Mouse (Mus musculus) cerebral cortex, adult 2 months (tissue): ENCODE data around the gene Rock2.

Experiments
- WGBS: fragments of 180-500 bp; shearing (Covaris S2); methylation state at CpG from one replicate; pipeline ENCODE4 v1.1.7; 2018; 5-methylcytosine and 5-hydroxymethylcytosine counted together

The Rock2 gene

DNA sequence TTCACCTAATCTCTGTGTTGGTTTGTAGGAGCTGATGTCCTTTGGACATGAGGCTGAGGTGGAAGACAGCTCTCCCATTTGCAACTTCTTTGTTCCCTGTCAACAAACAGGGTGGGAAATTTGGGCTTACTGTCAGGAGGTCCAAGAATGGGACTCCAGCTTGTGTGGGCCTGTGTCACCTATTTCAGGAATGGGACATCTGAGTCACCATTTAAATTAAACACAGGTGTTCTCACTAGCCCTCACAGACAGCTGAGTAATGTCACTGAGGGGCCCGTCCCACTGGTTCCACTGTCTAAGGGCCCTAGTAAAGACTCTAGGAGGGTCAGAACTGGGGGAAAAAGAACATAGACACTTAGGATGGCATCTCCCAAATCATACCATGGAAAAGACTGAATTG lies 22.7 kb upstream of the Rock2 start:
- 88% methylated on average over 1 of the region's 1 CpGs for WGBS

DNA sequence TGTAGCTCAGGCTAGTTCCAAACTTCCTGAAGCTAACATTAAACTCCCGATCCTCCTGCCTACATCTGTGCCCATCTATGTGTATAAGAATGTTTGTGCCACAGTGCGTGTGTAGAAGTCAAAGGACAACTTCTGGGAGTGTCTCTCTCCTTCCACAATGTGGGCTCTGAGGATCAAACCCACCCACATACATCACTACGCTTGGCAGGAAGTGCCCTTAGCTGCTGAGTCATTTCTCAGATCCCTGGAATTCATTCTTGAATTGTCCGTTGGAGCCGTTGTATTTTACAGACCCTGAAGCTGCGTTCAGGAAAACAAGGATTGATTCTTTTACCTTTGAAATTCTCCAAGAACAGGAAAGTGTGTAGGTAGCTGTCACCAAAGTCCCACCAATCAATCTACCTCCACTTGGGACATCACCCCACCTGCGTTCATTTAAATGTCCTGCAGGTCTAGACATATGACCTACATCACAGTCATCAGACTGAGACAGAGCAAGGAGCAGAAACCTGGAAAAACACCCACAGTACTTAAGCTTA lies 21.7 kb upstream of the Rock2 start:
- 50% methylated on average over 7 of the region's 7 CpGs for WGBS

DNA sequence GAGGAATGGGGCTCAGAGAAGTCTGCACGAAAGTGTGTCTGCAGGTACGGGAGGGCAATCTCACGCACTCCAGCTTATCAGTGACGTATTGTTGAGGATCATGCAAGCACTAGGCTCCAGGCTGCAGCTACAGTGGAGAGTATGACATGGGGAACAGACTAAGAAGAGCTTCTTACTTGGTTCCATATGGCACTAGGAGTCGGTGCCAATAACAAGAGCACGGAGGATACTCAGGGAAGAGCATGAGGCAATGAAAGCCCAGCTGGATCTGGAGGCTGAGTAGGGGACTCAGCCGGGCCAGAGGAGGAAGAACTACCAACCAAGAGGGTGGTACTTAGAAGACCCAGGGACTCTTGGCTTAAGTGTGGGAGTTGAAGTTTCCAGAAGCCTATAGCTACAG lies 21.1 kb upstream of the Rock2 start:
- WGBS: 60% methylated on average over 7 of the region's 7 CpGs

DNA sequence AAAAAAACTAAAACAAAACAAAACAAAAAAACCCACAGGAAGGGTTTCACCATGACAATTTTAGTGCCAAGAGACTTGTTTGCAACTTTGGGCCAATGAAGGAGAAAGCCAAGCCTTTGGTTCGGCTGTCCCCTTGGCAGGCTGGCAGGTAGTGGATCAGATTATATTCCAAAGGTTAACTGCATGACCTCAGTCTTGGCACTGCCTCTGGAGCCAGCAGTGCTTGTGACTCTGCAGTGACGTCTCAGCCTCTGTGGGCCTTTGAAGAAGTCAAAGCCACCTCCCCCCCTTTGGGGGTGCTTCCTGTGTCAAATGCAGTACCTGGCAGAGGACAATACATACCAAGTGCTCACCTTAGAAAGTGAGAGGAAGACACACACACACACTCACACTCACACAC lies 20.6 kb upstream of the Rock2 start:
- WGBS: 37% methylated on average over 2 of the region's 2 CpGs

DNA sequence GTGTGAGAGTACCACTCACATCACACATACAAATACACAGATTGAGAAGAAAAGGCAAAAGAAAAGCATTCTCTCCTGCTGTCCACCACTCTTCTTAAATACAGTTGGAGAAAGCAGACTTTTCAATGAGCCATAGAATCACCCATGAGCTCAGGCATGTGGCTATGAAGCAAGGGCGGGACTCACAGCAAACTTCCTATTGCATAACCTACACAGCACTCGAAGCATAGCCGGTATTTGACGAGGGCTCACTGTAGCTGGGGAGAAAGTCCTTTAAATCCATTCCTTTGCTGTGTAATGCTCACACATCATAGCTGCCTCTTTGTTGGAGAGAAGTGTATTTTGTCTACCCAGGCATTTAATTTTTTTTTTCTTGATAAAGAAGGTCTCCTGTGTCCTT lies 19.4 kb upstream of the Rock2 start:
- WGBS: 32% methylated on average over 4 of the region's 4 CpGs

DNA sequence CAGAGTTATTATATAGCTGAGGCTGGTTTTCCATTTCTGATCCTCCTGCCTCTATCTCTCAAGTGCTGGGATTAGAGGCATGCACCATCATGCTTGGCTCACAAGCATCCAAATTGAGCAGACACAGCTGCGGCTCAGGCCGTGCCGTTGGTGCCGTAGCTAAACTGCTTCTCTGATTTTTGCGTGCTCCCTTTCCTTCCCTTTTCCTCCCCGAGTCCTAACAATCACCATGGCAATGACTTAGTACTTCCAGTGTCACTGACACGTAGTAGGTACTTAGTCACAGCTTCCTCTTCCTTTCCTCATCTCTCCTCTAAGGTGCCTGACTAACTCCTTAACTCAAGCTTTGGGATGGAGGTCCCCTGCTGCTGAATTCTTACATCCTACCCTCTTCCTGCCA lies 19.0 kb upstream of the Rock2 start:
- 57% methylated on average over 7 of the region's 7 CpGs for WGBS

DNA sequence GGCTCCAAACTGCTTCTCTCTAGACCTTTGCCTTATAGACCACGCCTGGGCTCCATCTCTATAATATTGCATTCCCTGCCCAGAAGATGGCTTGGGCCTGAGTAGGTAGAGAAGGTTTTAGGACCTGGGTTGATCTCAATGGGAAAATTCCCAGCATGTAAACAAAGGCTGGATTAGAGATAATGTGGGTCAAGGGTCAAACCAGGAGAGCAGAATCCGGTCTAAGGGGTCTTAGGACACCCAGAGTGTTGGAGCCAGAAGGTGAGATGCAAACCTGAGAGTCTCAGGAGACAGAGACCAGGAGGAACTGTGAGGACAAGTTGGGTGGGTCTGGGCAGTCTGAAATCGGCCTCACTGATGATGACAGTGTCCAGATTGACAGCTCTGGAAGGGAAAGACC lies 18.0 kb upstream of the Rock2 start:
- 55% methylated on average over 3 of the region's 3 CpGs for WGBS

DNA sequence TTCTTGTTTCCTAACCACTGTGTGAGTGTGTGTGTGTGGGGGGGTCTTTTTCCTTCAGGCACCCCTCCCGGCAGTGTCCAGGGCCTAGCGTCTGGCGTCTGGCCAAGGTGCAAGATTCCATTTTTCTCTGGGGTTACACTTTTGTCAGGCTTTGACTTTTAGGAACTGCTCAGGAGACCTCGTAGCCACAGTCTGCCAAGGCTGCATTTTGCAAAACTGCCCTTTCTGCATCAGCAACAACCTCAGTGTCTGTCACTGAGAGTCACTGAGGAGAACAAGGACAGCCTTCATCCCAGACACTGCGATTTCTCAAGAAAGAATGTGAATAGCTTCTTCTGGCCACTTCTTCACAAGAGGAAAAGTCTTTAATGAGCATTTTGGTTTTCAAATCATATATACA lies 17.6 kb upstream of the Rock2 start:
- WGBS: 55% methylated on average over 5 of the region's 5 CpGs

DNA sequence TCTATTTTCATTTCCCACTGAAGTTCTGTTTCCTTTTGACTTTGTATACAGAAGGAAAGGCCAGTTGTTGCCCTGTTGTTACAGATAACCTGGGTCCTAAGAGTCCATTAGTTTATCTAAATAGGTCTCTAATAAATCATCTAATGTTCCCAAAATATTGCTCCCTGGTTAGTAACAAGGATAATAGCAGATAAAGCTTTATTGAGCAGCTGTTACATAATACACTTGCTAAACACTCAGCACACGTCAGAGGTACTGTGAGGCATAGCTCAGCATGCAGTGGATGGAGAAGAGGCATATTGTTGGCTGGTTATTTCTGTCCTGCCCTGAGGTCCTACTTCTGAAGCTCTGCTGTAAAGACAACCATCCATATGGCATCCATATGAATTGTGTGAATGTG lies 17.0 kb upstream of the Rock2 start:
- 14% methylated on average over 1 of the region's 1 CpGs for WGBS

DNA sequence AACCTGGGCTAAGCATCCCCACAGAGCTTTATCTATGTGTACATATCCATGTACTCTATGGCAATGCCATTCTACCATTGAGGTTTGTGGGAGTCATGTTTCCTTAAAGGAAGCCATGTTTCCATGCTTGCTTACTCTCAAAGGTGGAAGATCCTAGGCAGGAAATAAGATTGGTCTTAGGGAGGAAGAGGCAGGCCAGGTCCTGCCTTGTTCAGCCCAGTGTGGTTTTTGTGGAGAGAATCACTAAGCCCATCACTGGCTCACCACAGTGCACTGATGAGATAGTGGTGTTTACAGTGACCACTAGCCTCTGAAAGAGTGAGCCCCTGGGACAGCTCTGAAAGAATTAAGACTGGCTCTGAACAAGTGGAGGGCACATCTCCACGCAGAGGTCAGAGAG lies 15.3 kb upstream of the Rock2 start:
- 89% methylated on average over 1 of the region's 1 CpGs for whole genome bisulfite sequencing

DNA sequence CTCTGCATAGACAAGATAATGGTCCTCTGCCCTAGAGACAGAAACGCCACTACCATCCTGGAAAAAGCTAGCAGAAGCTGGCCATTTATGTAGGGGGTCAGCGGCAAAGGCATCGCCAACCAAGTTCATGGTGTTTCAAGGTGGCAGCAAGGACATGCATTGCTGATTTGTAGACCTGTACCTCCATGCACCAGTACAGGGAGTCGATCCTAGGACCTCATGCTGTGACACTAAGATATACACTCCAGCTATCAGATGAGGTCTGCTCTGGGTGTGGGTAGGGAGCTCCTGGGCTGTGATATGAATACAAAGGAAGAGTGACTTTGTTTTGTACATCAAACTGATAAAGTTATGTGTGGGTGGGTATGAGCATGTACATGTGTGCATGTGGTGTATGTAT lies 14.6 kb upstream of the Rock2 start:
- WGBS: 92% methylated on average over 4 of the region's 4 CpGs

DNA sequence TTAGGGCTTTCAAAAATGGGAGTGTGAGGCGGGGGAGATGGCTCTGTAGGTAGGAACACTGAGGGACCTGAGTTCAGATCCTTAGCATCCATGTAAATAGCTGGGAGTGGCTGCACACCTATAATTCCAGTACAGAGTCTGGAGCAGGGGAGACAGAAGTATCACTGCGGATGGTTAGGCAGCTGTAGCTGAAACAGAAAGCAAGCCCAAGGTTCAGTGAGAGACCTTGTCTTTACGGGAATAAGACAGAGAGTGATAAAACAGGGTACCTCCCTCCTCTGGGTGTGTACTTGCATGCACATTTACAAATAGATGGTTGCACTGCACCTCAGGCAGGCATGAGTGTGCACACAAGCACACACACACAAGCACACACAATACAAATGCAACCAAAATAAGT lies 12.3 kb upstream of the Rock2 start:
- whole genome bisulfite sequencing: 94% methylated on average over 3 of the region's 3 CpGs

DNA sequence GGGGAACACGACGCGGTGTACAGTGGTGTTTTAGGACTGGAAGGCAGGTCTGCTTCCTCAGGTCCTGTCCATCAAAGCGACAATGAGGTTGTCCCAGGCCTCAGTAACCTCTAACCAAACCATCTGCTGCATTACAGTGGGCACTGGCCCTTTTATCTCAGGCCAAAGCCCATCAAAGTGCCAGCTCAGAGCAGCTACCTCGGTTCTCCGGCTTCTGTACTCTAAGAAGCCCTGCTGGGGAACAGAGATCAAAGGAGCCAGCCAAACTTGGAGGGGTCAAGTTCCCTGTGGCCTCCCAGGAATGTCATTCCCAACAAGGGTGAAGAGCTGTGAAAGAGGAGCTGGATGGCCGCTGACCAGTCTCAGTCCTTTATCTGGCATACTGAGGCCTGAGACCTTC lies 11.6 kb upstream of the Rock2 start:
- 79% methylated on average over 7 of the region's 7 CpGs for WGBS

DNA sequence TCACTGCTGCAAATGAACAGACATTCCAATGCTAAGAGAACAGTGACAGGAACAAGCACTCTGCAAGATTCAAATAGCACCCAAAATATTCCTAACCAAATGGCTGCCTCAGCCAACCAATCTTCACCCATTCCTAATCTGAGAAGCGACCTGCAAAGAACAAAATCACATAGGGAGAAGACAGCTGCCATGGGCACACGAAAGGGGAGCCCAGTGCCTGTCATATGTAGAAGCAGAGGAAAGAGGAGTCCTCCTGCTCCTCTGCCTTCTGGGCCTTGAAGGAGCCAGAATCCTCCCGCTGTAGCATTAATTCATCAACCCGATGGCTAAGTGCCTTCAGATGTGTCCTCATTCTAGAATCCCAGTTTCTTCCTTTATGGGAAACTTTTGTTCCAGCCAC lies 10.2 kb upstream of the Rock2 start:
- 91% methylated on average over 4 of the region's 4 CpGs for WGBS

DNA sequence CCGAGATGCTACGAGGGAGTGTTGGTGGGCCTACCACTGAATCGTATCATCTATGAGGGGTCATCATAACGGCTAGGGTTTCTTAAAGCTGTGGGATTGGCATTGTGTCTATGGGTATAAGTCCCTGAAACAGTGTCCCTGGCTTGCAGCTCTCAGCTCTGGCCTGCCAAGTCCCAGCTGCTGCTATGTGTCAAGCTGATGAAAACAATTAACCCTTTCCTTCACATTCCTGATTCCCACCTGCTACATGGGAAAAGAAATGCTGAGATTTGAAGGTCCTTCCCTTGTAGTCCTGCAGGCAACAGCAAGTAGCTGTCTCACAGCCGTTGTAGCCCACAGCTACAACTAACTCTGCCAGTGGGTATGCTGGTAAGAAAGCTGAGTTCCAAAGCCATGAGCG lies 8.3 kb upstream of the Rock2 start:
- WGBS: 93% methylated on average over 6 of the region's 6 CpGs

DNA sequence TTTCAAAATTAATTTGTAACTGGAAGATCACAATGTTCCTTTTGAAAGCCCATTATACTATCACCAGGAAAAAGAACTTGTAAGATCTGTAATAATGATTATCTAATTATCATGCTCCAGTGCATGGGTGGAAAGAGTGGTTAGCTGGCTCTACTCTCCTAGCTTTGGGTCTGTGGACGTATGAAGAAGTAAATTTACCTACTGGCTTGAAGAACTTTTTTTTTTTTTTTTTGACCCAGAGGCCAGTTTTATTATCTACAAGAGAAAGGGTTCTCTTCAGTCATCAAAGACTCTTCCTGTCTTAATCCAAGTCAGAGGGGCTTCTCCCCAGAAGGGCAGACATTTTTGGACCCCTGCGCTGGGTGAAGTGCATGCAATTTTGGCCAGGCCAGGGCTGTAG lies 1.7 kb upstream of the Rock2 start:
- WGBS: 89% methylated on average over 2 of the region's 2 CpGs

DNA sequence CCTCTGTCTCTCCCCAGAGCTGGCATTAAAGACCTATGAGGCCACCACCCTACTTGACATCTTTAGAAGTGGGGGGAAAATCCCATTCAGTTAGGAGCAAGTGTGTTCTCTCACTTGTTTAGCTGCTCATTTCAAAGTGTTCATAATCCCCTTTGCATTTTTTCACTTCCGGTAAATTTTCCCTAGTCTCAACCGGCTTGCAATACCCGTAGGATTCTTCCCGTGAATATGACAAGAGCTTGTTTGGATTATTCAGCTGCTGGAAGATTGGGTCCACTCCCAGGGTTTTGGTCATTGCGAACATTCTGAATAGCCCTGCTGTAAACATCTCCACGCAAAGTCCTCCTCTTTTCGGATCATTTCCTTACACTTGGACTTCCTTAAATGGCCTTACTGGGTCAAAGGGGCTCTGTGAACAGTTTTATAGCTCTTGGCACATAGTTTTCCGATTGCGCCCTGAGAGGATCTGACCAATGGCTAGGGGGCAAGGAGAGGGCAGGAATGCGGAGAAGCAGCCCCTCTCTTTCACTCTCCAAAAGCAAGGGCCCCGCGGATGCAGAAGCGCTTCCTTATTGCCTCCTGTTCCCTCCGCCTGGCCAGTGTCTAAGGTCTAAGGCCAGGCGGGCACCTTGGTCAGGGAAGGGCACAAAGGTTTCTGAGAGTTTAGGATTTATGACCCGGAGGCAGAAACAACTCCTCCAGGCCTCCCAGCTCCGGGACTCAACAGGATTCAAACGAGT lies 869 bp upstream of the Rock2 start:
- WGBS: 3% methylated on average over 18 of the region's 18 CpGs

DNA sequence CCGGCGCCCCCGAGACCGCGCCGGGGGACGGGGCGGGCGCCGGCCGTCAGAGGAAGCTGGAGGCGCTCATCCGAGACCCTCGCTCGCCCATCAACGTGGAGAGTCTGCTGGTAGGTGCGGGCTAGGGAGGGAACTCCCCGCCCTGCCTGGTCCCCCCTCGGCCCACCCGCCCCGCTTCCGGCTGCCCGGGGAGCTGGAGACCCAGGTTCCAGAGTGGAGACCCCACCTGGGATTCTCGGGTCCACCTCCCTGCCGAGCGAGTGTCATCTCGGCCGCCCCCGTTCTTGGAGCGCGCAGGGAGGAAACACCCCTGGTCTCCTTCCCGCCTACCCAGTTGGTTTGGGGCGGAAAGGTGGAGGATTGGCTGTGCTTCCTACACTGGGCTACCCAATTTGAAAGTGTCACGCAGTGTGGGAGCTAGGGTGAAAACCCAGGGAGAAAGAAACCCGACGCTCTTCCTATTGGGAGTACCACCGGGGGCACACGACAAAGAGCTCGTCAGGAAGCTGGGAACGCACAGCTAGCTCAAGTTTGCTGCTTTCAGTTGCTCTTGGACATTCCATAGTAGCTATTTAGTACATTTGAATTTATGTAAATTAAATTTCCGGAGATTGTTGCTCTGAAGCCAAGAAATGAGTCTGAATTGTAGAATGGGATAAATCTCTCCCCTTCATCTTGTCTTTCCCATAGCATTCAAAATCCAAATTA lies 680 bp downstream of the Rock2 start:
- under 1% methylated on average over 40 of the region's 41 CpGs for WGBS

DNA sequence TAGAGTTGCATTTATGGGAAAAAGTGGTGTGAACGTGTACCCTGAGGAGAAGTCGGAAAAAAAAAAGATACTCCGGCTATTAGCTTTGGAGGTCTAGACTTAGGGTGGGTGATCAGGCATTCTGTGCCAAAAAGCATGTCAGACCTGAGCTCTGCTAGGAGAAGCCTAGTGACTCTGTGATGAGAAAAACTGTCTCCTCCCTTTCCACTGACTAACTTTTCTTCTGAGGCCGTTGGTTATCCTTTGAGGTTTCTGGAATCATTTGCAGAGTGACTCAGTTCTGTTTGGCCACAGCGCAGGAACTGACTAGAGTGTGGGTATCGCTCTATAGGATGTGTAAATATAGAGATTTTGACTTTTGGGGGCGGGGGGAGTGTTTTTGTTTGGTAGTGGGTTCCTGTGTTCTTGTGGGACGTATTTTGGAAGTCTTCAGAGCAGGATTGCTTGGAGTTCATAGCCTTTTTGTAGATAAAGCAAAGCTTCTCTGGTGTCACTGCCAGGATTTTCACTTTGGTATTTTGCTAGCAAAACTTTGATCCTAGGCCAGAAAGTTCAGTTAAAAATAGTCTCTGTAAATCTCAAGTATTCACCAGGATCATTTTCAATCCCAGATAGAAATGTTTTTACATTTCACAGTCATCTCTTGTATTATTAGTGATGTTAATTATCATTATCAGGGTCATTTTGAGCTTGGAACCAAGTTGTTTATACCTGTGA lies 1.5 kb downstream of the Rock2 start:
- 4% methylated on average over 8 of the region's 8 CpGs for WGBS

DNA sequence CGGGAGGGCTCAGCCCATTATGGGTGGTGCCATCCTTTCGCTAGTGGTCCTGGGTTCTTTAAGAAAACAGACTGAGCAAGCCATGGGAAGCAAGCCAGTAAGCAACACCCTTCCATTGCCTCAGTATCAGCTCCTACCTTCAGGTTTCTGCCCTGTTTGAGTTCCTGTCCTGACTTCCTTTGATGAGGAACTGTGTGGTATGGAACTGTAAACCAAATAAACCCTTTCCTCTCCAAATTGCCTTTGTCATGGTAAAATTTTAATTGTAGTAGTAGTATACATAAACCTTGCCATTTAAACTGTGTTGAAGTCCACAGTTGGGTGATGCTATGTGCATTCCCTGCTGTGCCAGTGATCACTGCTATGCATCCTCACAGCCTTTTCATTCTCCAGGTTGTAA lies 2.5 kb downstream of the Rock2 start:
- WGBS: 24% methylated on average over 2 of the region's 2 CpGs

DNA sequence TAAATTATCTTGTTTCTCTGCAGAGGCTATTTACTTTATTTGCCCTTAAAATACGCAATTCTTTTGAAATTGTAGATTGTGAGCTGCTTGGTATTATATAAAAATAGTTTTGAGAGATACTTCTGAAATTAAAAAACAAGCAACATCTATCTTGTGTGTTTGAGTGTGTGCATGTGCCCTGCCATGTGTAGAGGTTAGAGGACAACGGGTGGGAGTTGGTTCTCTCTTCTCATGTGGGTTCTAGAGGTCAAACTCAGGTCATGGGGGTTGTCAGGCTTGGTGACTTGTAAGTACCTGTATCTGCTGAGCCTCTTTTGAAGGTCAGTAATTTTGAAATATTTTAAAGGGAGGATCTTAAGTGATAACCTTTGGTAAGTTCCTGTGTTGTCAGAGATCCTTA lies 3.5 kb downstream of the Rock2 start:
- 60% methylated on average over 2 of the region's 2 CpGs for WGBS

DNA sequence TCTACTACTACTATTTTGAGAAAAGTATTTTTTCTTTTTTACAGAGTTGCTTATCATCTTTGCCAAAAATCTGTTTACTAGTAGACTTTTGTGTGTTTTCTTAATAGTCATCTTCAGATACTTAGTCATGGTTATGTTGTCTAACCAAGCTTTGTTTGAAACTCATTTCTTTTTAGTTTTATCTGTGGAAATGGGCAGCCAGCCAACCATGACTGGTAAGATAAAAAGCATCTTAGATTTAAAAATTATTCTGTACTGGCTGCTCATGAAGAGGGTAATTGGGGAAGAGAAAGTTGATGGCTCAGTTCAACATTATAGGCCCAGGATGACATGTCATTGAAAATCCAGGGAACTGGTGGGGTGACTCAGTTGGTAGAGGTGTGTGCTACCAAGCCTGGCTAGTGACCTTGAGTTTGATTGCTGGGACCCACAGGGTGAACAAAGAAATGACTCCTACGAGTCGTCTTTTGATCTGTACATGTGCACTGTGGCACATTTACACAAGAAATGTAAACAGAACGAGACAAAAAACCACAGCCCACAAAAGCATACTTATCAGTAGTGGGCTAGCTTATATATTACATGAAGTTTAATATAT lies 6.0 kb downstream of the Rock2 start:
- 57% methylated on average over 3 of the region's 3 CpGs for WGBS
